Mouse (Mus musculus) ES-Bruce4 (cell line): ENCODE data around the gene Sdsl. TPM values are rescaled to one million over a fixed set of nuclear protein-coding genes. Genes with fewer than 3 reads are reported as not detected.
A peak's percentile ranks its signal among the peaks of the same experiment; 100 is the strongest.

Source experiments
- H3K27ac ChIP-seq: 2 replicates; pipeline ENCODE4 v1.5.1; 2012; ENCODE audit warnings: low read length, inconsistent platforms; ENCODE audit not compliant: insufficient read depth
- H3K27me3 ChIP-seq: 2 replicates; pipeline ENCODE4 v1.6.1; 2012; ENCODE audit warnings: mild to moderate bottlenecking, low read length, inconsistent platforms; ENCODE audit not compliant: control insufficient read depth, poor library complexity, insufficient read depth, severe bottlenecking
- H3K36me3 ChIP-seq: 2 replicates; pipeline ENCODE4 v1.6.1; 2012; ENCODE audit warnings: inconsistent platforms, mild to moderate bottlenecking, low read length, moderate library complexity; ENCODE audit not compliant: control insufficient read depth, poor library complexity, insufficient read depth, severe bottlenecking
- H3K4me1 ChIP-seq: one replicate; pipeline ENCODE4 v1.8.1; 2011; ENCODE audit warnings: low read length; ENCODE audit not compliant: control insufficient read depth, insufficient read depth
- H3K4me3 ChIP-seq: 2 replicates; pipeline ENCODE4 v1.5.1; 2011; ENCODE audit warnings: low read depth, mild to moderate bottlenecking, low read length
- H3K9ac ChIP-seq: 2 replicates; pipeline ENCODE4 v1.6.1; 2012; ENCODE audit warnings: low read depth, mild to moderate bottlenecking, inconsistent platforms; ENCODE audit not compliant: poor library complexity, severe bottlenecking
- H3K9me3 ChIP-seq: replicated peaks from 2 replicates; pipeline ENCODE4 v1.6.1; 2012; ENCODE audit warnings: mild to moderate bottlenecking, low read length, inconsistent platforms; ENCODE audit not compliant: control insufficient read depth, poor library complexity, insufficient read depth, severe bottlenecking
- CTCF ChIP-seq: IDR thresholded peaks from one replicate; pipeline ENCODE4 v1.8.1; 2011; ENCODE audit warnings: low read depth, low read length
- EP300 ChIP-seq: IDR thresholded peaks from 2 replicates; pipeline ENCODE4 v1.6.1; 2011; ENCODE audit warnings: low read depth, low read length; ENCODE audit not compliant: insufficient read depth
- POLR2A ChIP-seq: IDR thresholded peaks from one replicate; pipeline ENCODE4 v1.8.1; 2011; ENCODE audit warnings: low read length; ENCODE audit not compliant: insufficient read depth
- polyA plus RNA-seq: library from polyadenylated mRNA; stranded (reverse); fragments of >200 nt; gene quantifications from 2 replicates; pipeline ENCODE4 v1.2.4, GENCODE M21; 2011; ENCODE audit warnings: low read depth; ENCODE audit not compliant: missing spikeins, insufficient read depth, insufficient read length

Sdsl gene
- polyA plus RNA-seq, 1 experiment = not detected

DNA sequence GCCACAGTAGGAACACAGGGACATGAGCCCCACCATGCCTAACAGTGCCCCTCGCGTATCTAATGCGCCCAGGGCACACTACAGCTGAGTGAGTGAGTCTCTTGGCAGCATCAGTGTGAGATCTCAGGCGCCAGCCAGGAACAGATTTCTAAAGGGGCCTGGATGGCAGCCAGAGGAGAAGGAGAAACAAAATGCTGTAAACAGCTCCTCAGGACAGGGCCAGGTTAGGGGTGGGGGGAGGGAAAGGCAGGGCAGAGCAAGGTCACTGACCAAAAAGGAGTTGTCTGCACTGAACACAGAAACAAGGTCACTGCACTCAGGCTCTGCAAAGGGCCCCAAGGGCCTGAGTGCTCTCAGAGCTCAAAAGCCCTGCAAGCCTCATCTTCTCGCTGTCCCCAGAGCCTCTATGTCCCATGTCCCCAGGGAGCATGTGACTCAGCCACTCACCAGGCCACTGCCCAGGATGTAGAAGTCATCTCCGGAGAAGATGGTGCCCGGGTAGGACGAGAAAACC is 18.1 kb upstream of the Sdsl start:
- no peak overlapping the region for H3K9ac ChIP-seq
- peak; percentile 77 for TF ChIP-seq EP300
- no peak for TF ChIP-seq CTCF
- H3K27ac ChIP-seq = peak overlapping the region; percentile 34; the same call in 1 of the 2 replicates
- H3K9me3 ChIP-seq = no peaks in the 10 kb centered on the region
- H3K27me3 ChIP-seq = no peaks in the 10 kb centered on the region
- no peaks in the 10 kb centered on the region for H3K36me3 ChIP-seq
- H3K4me3 ChIP-seq = peak overlapping the region; percentile 14; the same call in 1 of the 2 replicates
- peaks cover 6% of the 10 kb centered on the region for H3K4me1 ChIP-seq

- no peak overlapping the region for H3K4me3 ChIP-seq
- no peaks in the 10 kb centered on the region for H3K27me3 ChIP-seq
- TF ChIP-seq CTCF (no peak), POLR2A (no peak), EP300 (no peak)
- no peaks in the 10 kb centered on the region for H3K9me3 ChIP-seq
- peaks cover 6% of the 10 kb centered on the region for H3K4me1 ChIP-seq
- no peak overlapping the region for H3K27ac ChIP-seq
- H3K36me3 ChIP-seq = no peaks in the 10 kb centered on the region
- no peak overlapping the region for H3K9ac ChIP-seq
These were observed 15.2 kb upstream of the Sdsl start for GRCm38 (mm10) chr5:120487844-120488243.

DNA sequence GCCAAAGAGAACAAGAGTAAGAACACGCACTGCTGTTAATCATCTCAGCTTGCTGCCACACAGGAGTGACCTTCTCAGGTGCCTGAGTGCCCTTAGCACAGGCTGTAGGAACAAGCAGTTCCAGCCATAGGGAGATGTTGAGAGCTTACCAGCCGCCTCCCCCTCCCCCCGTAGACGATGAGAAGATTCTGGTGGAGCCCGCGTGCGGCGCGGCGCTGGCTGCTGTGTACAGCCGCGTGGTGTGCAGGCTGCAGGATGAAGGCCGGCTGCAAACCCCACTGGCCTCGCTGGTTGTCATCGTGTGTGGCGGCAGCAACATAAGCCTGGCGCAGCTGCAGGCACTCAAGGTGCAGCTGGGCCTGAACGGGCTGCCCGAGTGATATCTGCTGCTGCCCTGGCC is 10.8 kb upstream of the Sdsl start:
- TF ChIP-seq POLR2A = no peak
- no peak for TF ChIP-seq CTCF
- TF ChIP-seq EP300 = no peak
- Histone ChIP-seq H3K27me3 (no peaks in the 10 kb centered on the region), H3K9ac (no peak overlapping the region), H3K36me3 (no peaks in the 10 kb centered on the region), H3K9me3 (no peaks in the 10 kb centered on the region), H3K4me3 (no peak overlapping the region), H3K27ac (no peak overlapping the region), H3K4me1 (no peaks in the 10 kb centered on the region)

- TF ChIP-seq POLR2A (no peak), EP300 (no peak), CTCF (no peak)
- no peaks in the 10 kb centered on the region for H3K27me3 ChIP-seq
- no peak overlapping the region for H3K9ac ChIP-seq
- no peaks in the 10 kb centered on the region for H3K9me3 ChIP-seq
- no peak overlapping the region for H3K27ac ChIP-seq
- H3K4me3 ChIP-seq = no peak overlapping the region
- H3K36me3 ChIP-seq = no peaks in the 10 kb centered on the region
- no peaks in the 10 kb centered on the region for H3K4me1 ChIP-seq
These were observed 8.6 kb upstream of the Sdsl start for GRCm38 (mm10) chr5:120481205-120481604.

DNA sequence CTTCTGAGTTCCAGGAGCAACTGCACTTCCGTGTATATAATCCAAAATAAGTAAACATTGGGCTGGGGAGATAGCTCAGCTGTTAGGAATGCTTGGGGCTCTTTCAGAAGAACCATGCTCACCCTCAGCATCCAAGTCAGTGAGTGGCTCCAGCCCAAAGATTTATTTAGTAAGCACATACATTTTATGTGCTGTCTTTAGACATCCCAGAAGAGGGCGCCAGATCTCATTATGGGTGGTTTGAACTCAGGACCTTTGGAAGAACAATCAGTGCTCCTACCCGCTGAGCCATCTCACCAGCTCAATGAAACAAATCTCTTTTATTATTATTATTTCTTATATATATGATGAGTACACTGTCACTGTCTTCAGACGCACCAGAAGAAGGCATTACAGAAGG is 6.9 kb upstream of the Sdsl start:
- Histone ChIP-seq H3K4me1 (no peaks in the 10 kb centered on the region), H3K36me3 (no peaks in the 10 kb centered on the region), H3K27me3 (no peaks in the 10 kb centered on the region), H3K27ac (no peak overlapping the region), H3K9ac (no peak overlapping the region), H3K4me3 (no peak overlapping the region), H3K9me3 (no peaks in the 10 kb centered on the region)
- TF ChIP-seq EP300 = no peak
- no peak for TF ChIP-seq POLR2A
- TF ChIP-seq CTCF = no peak

DNA sequence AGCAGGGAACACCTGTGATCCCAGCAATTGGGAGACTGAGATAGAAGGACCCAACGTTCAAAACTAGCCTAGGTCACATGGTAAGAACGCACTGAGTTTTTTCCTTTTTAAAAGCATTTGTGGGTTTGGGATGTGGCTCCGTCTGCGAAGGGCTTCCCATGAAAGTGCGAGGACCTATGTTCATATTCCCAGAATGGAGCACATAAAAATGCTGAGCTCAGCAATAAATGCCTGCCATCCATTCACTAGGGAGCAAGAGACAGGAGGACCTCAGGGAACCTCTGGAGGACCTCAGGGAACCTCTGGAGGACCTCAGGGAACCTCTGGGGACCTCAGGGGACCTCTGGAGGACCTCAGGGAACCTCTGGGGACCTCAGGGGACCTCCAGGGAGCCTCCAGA is 5.4 kb upstream of the Sdsl start:
- TF ChIP-seq EP300 (no peak), CTCF (no peak), POLR2A (no peak)

More for the DNA sequence above, 5.4 kb upstream of the Sdsl start:
- Histone ChIP-seq H3K9ac (no peak overlapping the region), H3K9me3 (no peaks in the 10 kb centered on the region), H3K27me3 (no peaks in the 10 kb centered on the region), H3K36me3 (no peaks in the 10 kb centered on the region), H3K27ac (no peak overlapping the region), H3K4me3 (no peak overlapping the region), H3K4me1 (no peaks in the 10 kb centered on the region)
